Mouse (Mus musculus): ENCODE measurements around the gene Sh3rf1.

GRCm38 (mm10) chr8:61359004-61359403 lies 135.3 kb downstream of the Sh3rf1 start:
- TF ChIP-seq EP300 (optimal IDR thresholded peaks at IDR 0.05) (no peak), CTCF (IDR thresholded peaks at IDR 0.05; ENCODE audit: low read depth) (no peak)
